Mouse (Mus musculus) ES-E14 (cell line): ENCODE measurements at regions not wholly inside any gene's neighbourhood (a gene's known extent, or its start where the extent isn't known, plus 50 kb on each side); places are given as distances from the start of the nearest gene placed in this dataset.

Source experiments
- HCFC1 ChIP-seq: IDR thresholded peaks from 2 replicates; pipeline ENCODE4 v1.6.1; 2012; ENCODE audit warnings: low read length, inconsistent platforms, borderline replicate concordance; ENCODE audit not compliant: insufficient read depth
- ZC3H11A ChIP-seq: IDR thresholded peaks from 2 replicates; pipeline ENCODE4 v1.6.1; 2012; ENCODE audit warnings: low read depth, mild to moderate bottlenecking, inconsistent platforms, low read length, borderline replicate concordance

DNA sequence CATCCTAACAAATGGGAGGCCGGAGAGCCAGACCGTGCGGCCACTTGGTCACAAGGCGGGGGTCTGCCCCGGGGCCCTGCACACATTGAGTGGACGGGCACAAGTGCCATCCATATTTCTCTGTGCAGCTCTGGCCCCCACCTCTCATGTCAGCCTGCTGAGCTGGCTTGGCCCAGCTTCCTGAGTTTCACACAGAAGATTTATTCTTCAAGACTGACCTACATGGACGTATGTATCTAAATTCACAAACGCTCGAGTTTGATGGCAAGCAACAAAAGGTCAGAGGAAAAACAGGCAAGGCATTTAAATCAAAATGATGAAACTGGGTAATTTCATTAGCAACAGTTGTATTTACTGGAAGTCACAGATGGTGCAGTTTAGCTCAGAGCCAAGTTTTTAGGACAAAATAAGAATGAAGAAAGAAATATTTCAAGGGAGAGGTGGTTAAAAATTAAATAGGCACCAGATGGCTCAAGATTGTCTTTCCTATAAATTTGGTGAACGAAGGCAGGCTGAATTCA, 276.1 kb downstream of the Vps13c start:
- TF ChIP-seq ZC3H11A = no peak
- no peak for TF ChIP-seq HCFC1
